Mouse (Mus musculus): ENCODE results near the gene C1qtnf6. TPM values are rescaled to one million over a fixed set of nuclear protein-coding genes. Genes with fewer than 3 reads are reported as not detected.

Gene C1qtnf6
- polyA plus RNA-seq, 1 experiment from 2014 or later, result 9.9 TPM

GRCm38 (mm10) chr15:78541606-78542005 lies 10.4 kb upstream of the C1qtnf6 start:
- Histone ChIP-seq H3K4me1 (replicated peaks) (peaks cover 18% of the 10 kb centered on the region), H3K27me3 (ENCODE audit: insufficient read depth, poor library complexity, severe bottlenecking) (peaks cover 61% of the 10 kb centered on the region), H3K4me3 (no peak overlapping the region), H3K9me3 (no peaks in the 10 kb centered on the region), H3K36me3 (no peaks in the 10 kb centered on the region), H3K27ac (no peak overlapping the region)
- 76% methylated on average over 3 of the region's 3 CpGs for WGBS
- no peak for DNase-seq (ENCODE audit: low spot score)

- no peak for DNase-seq (ENCODE audit: low spot score)
- Histone ChIP-seq H3K9me3 (no peaks in the 10 kb centered on the region), H3K27ac (no peak overlapping the region), H3K27me3 (ENCODE audit: insufficient read depth, poor library complexity, severe bottlenecking) (peaks cover 64% of the 10 kb centered on the region), H3K4me3 (no peak overlapping the region), H3K4me1 (replicated peaks) (peaks cover 24% of the 10 kb centered on the region), H3K36me3 (no peaks in the 10 kb centered on the region)
- 87% methylated on average over 3 of the region's 3 CpGs for WGBS
These were observed 9.8 kb upstream of the C1qtnf6 start for GRCm38 (mm10) chr15:78541036-78541435.

GRCm38 (mm10) chr15:78535723-78536421 lies 4.7 kb upstream of the C1qtnf6 start:
- peaks cover 38% of the 10 kb centered on the region for H3K27me3 ChIP-seq (ENCODE audit: insufficient read depth, poor library complexity, severe bottlenecking)
- WGBS, result 41% methylated on average over 10 of the region's 10 CpGs
- DNase-seq (ENCODE audit: low spot score), result no peak
- H3K36me3 ChIP-seq, result no peaks in the 10 kb centered on the region
- H3K4me1 ChIP-seq (replicated peaks), result peaks cover 27% of the 10 kb centered on the region
- H3K4me3 ChIP-seq, result no peak overlapping the region
- H3K27ac ChIP-seq, result no peak overlapping the region
- no peaks in the 10 kb centered on the region for H3K9me3 ChIP-seq

- 82% methylated on average over 10 of the region's 10 CpGs for WGBS
- H3K4me3 ChIP-seq, result no peak overlapping the region
- H3K27ac ChIP-seq, result no peak overlapping the region
- no peaks in the 10 kb centered on the region for H3K36me3 ChIP-seq
- H3K4me1 ChIP-seq (replicated peaks), result peaks cover 51% of the 10 kb centered on the region
- DNase-seq (ENCODE audit: low spot score), result no peak
- H3K9me3 ChIP-seq, result no peaks in the 10 kb centered on the region
- peaks cover 26% of the 10 kb centered on the region for H3K27me3 ChIP-seq (ENCODE audit: insufficient read depth, poor library complexity, severe bottlenecking)
These were observed 2.2 kb upstream of the C1qtnf6 start for GRCm38 (mm10) chr15:78533346-78533835.

- peaks cover 22% of the 10 kb centered on the region for H3K27me3 ChIP-seq (ENCODE audit: insufficient read depth, poor library complexity, severe bottlenecking)
- 0 out of 2 replicates have a peak overlapping the region, but pooled peaks have one; percentile 8 for H3K27ac ChIP-seq
- WGBS, result 69% methylated on average over 10 of the region's 10 CpGs
- peaks cover 53% of the 10 kb centered on the region for H3K4me1 ChIP-seq (replicated peaks)
- H3K9me3 ChIP-seq, result no peaks in the 10 kb centered on the region
- H3K4me3 ChIP-seq, result no peak overlapping the region
- no peaks in the 10 kb centered on the region for H3K36me3 ChIP-seq
- DNase-seq (ENCODE audit: low spot score), result no peak
These were observed 1.5 kb upstream of the C1qtnf6 start for GRCm38 (mm10) chr15:78532566-78533345.

DNA sequence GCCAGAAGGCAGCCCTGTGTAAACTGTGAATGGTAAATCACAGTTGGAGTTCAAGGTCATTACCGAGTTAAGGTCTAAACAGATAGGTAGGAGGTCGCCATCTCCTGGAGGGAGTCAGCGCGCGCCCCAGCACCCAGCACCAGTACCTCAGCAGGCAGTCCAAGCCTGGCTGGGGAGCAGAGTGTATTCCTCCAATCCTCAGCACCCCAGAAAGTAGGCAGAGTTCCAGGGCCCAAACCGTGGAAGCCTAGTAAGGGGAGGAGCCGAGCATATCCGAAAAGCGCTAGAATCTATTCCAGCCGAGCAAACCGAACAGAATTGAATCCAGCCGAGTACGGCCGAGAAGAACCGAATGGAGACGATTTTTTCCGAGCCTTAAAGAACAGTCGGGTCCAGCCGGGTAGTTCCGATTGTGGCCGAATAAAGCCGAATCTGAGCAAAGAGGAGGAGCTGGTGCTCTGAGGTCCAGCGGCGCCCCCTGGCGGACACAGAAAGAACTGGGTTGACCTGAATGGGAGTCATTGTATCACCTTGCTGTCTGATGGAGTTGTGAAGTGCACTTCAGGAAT lies 769 bp upstream of the C1qtnf6 start:
- H3K9me3 ChIP-seq, result no peaks in the 10 kb centered on the region
- peak; percentile 97 for DNase-seq (ENCODE audit: low spot score)
- H3K27me3 ChIP-seq (ENCODE audit: insufficient read depth, poor library complexity, severe bottlenecking), result peaks cover 22% of the 10 kb centered on the region
- peaks cover 53% of the 10 kb centered on the region for H3K4me1 ChIP-seq (replicated peaks)
- peak overlapping the region; percentile 49 for H3K4me3 ChIP-seq
- WGBS, result under 1% methylated on average over 25 of the region's 25 CpGs
- H3K36me3 ChIP-seq, result no peaks in the 10 kb centered on the region
- H3K27ac ChIP-seq, result peak overlapping the region; percentile 81

- Histone ChIP-seq H3K36me3 (no peaks in the 10 kb centered on the region), H3K9me3 (no peaks in the 10 kb centered on the region), H3K4me3 (peak overlapping the region; percentile 49), H3K27me3 (ENCODE audit: insufficient read depth, poor library complexity, severe bottlenecking) (peaks cover 19% of the 10 kb centered on the region), H3K4me1 (replicated peaks) (peaks cover 49% of the 10 kb centered on the region), H3K27ac (peak overlapping the region; percentile 81)
- no peak for DNase-seq (ENCODE audit: low spot score)
- WGBS, result 76% methylated on average over 4 of the region's 4 CpGs
These were observed 170 bp upstream of the C1qtnf6 start for GRCm38 (mm10) chr15:78531451-78531720.

GRCm38 (mm10) chr15:78530141-78530540 lies 1.1 kb downstream of the C1qtnf6 start:
- Histone ChIP-seq H3K4me1 (replicated peaks) (peaks cover 38% of the 10 kb centered on the region), H3K36me3 (no peaks in the 10 kb centered on the region), H3K4me3 (peak overlapping the region; percentile 48; the same call in 1 of the 2 replicates), H3K27ac (peak overlapping the region; percentile 84; the same call in 1 of the 2 replicates), H3K9me3 (no peaks in the 10 kb centered on the region), H3K27me3 (ENCODE audit: insufficient read depth, poor library complexity, severe bottlenecking) (peaks cover 19% of the 10 kb centered on the region)
- WGBS, result 70% methylated on average over 3 of the region's 3 CpGs
- no peak for DNase-seq (ENCODE audit: low spot score)

DNA sequence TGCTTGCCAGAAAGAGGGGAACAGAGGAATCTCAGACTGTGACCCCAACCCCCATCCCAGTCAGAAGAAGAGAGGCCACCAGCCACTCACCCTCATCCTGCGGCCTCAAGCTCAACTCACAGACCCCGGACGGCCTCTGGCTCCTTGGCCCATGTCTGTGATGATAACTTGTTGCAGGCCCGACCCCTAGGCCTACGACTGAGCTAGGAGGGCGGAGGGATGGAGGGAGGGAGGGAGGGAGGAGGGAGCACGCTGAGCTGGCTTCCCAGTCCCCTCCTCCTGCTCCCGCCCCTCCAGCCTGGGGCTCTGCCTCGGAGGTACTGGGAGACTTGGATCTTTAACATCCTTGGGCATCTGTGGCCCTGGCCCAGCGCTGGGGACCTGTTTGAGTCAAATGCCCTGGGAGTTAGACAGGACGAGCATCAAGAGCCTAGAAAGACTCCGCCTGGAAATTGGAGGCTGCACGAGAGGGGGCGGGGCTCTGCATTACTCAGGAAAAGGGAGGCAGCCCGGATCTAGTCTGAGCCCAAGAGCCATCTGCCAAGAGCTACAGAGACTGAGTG lies 1.7 kb downstream of the C1qtnf6 start:
- 1% methylated on average over 15 of the region's 15 CpGs for WGBS
- Histone ChIP-seq H3K27me3 (ENCODE audit: insufficient read depth, poor library complexity, severe bottlenecking) (peaks cover 19% of the 10 kb centered on the region), H3K4me1 (replicated peaks) (peaks cover 45% of the 10 kb centered on the region), H3K36me3 (no peaks in the 10 kb centered on the region), H3K27ac (peak overlapping the region; percentile 84), H3K9me3 (no peaks in the 10 kb centered on the region), H3K4me3 (peak overlapping the region; percentile 48)
- peak; percentile 73 for DNase-seq (ENCODE audit: low spot score)

DNA sequence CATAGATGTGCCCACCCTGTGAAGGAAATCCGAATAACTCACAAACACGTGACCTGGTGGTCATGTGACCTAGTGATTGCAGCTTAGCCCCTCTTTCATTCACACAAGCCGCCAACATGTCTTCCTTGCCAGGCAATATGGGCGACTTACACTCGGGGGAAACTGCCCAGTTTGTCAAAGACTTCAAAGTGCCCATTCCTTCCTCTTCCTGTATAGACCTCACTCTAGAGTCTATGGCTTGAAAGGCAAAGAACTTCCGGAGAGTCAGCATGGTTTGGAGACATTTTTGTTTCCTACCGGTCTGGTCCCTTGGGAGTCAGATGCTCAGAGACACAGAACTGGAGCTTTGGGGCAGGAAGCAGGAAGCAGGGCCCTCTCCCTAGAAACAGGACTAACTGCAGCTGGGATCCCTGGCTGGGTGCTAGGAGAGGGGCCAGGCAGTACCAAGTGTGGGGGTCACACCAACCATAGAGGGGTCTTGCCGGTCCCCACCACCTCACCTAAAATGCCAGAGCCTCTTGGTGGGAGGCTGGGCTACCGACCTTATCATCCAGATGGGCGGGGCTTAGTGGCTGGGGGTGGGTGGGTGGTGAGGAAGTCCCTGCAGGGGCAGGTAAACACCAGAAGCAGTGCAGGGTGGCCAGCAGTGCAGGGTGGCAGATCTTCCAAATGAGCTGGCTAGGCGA lies 2.3 kb downstream of the C1qtnf6 start:
- H3K4me1 ChIP-seq (replicated peaks), result peaks cover 51% of the 10 kb centered on the region
- peaks cover 19% of the 10 kb centered on the region for H3K27me3 ChIP-seq (ENCODE audit: insufficient read depth, poor library complexity, severe bottlenecking)
- H3K36me3 ChIP-seq, result no peaks in the 10 kb centered on the region
- no peak for DNase-seq (ENCODE audit: low spot score)
- 54% methylated on average over 11 of the region's 11 CpGs for WGBS
- peak overlapping the region; percentile 48 for H3K4me3 ChIP-seq
- H3K27ac ChIP-seq, result peak overlapping the region; percentile 84
- no peaks in the 10 kb centered on the region for H3K9me3 ChIP-seq

DNA sequence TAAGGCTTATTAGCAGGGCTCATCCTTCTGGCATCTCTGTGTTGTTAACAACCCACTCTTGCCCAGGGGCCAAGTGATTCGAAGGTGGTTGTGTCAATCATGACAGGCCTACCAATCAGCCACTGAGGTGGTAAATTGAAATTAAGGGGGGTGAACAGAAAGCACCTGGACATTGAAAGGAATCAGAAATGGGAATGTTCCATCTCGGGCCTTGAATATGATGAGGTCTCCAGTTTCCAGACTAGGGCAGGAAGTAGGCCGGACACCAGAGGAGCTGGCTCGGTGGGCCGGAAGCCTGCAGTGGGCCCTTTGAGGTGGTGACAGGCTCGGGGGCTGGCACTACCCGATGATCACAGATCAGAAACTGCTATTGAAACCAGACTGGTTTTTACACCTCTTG lies 3.2 kb downstream of the C1qtnf6 start:
- Histone ChIP-seq H3K36me3 (no peaks in the 10 kb centered on the region), H3K9me3 (no peaks in the 10 kb centered on the region), H3K4me1 (replicated peaks) (peaks cover 59% of the 10 kb centered on the region), H3K27me3 (ENCODE audit: insufficient read depth, poor library complexity, severe bottlenecking) (peaks cover 19% of the 10 kb centered on the region), H3K27ac (no peak overlapping the region), H3K4me3 (no peak overlapping the region)
- DNase-seq (ENCODE audit: low spot score), result no peak
- 90% methylated on average over 7 of the region's 7 CpGs for WGBS

- WGBS, result 85% methylated on average over 5 of the region's 5 CpGs
- Histone ChIP-seq H3K4me1 (replicated peaks) (peaks cover 50% of the 10 kb centered on the region), H3K4me3 (no peak overlapping the region), H3K9me3 (no peaks in the 10 kb centered on the region), H3K27ac (peak overlapping the region; percentile 41), H3K36me3 (no peaks in the 10 kb centered on the region), H3K27me3 (ENCODE audit: insufficient read depth, poor library complexity, severe bottlenecking) (no peaks in the 10 kb centered on the region)
- no peak for DNase-seq (ENCODE audit: low spot score)
These were observed 7.1 kb downstream of the C1qtnf6 start for GRCm38 (mm10) chr15:78524163-78524562.

All from hindbrain, embryonic 10.5 days (tissue).